Mouse (Mus musculus) left cerebral cortex, adult 9 months (tissue): ENCODE measurements around the gene Car15.

Source experiments
- DNase-seq, 2 experiments: peaks; one replicate each; pipeline ENCODE4 v3.0.0; 2022; ENCODE audit warnings: low spot score in 2 of 2

The Car15 gene

GRCm38 (mm10) chr16:17802839-17803674 lies 35.1 kb downstream of the Car15 start:
- DNase-seq: peak in 1 of 2 experiments; percentile 59

GRCm38 (mm10) chr16:17802456-17802838 lies 35.7 kb downstream of the Car15 start:
- DNase-seq: no peak

- no peak for DNase-seq
These were observed 36.2 kb downstream of the Car15 start for GRCm38 (mm10) chr16:17801777-17802455.

GRCm38 (mm10) chr16:17799584-17799983 lies 38.6 kb downstream of the Car15 start:
- DNase-seq: no peak

GRCm38 (mm10) chr16:17798321-17799180 lies 39.6 kb downstream of the Car15 start:
- DNase-seq: no peak

- no peak for DNase-seq
These were observed 40.3 kb downstream of the Car15 start for GRCm38 (mm10) chr16:17797812-17798311.

- DNase-seq: no peak
These were observed 41.0 kb downstream of the Car15 start, which contains the start of gene Scarf2 for GRCm38 (mm10) chr16:17796971-17797811. Gene Scarf2 (plus strand): TSS chr16:17797282.

GRCm38 (mm10) chr16:17796519-17796918 lies 41.6 kb downstream of the Car15 start:
- DNase-seq: no peak

GRCm38 (mm10) chr16:17795643-17796042 lies 42.5 kb downstream of the Car15 start:
- no peak for DNase-seq

GRCm38 (mm10) chr16:17794047-17794446 lies 44.1 kb downstream of the Car15 start:
- peak in 1 of 2 experiments; percentile 54 for DNase-seq

- DNase-seq: no peak
These were observed 45.4 kb downstream of the Car15 start for GRCm38 (mm10) chr16:17792728-17793127.

GRCm38 (mm10) chr16:17785337-17785736 lies 52.8 kb downstream of the Car15 start:
- DNase-seq: no peak
